Mouse (Mus musculus): Measurements from ENCODE around the gene Gnai3.

Gnai3 gene

GRCm38 (mm10) chr3:108112666-108113065 is 33.3 kb downstream of the Gnai3 start:
- DNase-seq (ENCODE audit: low read depth in 2 of 2, low spot score in 2 of 2), result no peak

- DNase-seq (ENCODE audit: low read depth in 2 of 2, low spot score in 2 of 2), result no peak
Observed at GRCm38 (mm10) chr3:108112246-108112645, 33.7 kb downstream of the Gnai3 start.

GRCm38 (mm10) chr3:108111320-108111719 is 34.6 kb downstream of the Gnai3 start:
- no peak for DNase-seq (ENCODE audit: low read depth in 2 of 2, low spot score in 2 of 2)

- no peak for DNase-seq (ENCODE audit: low read depth in 2 of 2, low spot score in 2 of 2)
Observed at GRCm38 (mm10) chr3:108105281-108105680, 40.7 kb downstream of the Gnai3 start.

- no peak for DNase-seq (ENCODE audit: low read depth in 2 of 2, low spot score in 2 of 2)
Observed at GRCm38 (mm10) chr3:108102075-108102474, 43.9 kb downstream of the Gnai3 start.

- DNase-seq (ENCODE audit: low read depth in 2 of 2, low spot score in 2 of 2), result no peak
Observed at GRCm38 (mm10) chr3:108101594-108101993, 44.4 kb downstream of the Gnai3 start.

GRCm38 (mm10) chr3:108098316-108098715 is 47.6 kb downstream of the Gnai3 start:
- DNase-seq (ENCODE audit: low read depth in 2 of 2, low spot score in 2 of 2), result no peak

- DNase-seq (ENCODE audit: low read depth in 2 of 2, low spot score in 2 of 2), result no peak
Observed at GRCm38 (mm10) chr3:108097656-108098055, 48.3 kb downstream of the Gnai3 start.

GRCm38 (mm10) chr3:108096726-108097125 is 49.2 kb downstream of the Gnai3 start:
- no peak for DNase-seq (ENCODE audit: low read depth in 2 of 2, low spot score in 2 of 2)

- no peak for DNase-seq (ENCODE audit: low read depth in 2 of 2, low spot score in 2 of 2)
Observed at GRCm38 (mm10) chr3:108096226-108096625, 49.7 kb downstream of the Gnai3 start.

GRCm38 (mm10) chr3:108094976-108095760 is 50.8 kb downstream of the Gnai3 start:
- no peak for DNase-seq (ENCODE audit: low read depth in 2 of 2, low spot score in 2 of 2)

GRCm38 (mm10) chr3:108094146-108094545 is 51.8 kb downstream of the Gnai3 start:
- DNase-seq (ENCODE audit: low read depth in 2 of 2, low spot score in 2 of 2), result no peak

- no peak for DNase-seq (ENCODE audit: low read depth in 2 of 2, low spot score in 2 of 2)
Observed at GRCm38 (mm10) chr3:108093306-108093705, 52.6 kb downstream of the Gnai3 start.

- no peak for DNase-seq (ENCODE audit: low read depth in 2 of 2, low spot score in 2 of 2)
Observed at GRCm38 (mm10) chr3:108092536-108093115, 53.3 kb downstream of the Gnai3 start, which contains the start of gene Gnat2. Gnat2 (plus strand) TSS chr3:108092789.

GRCm38 (mm10) chr3:108092030-108092429 is 53.9 kb downstream of the Gnai3 start:
- no peak for DNase-seq (ENCODE audit: low read depth in 2 of 2, low spot score in 2 of 2)

- no peak for DNase-seq (ENCODE audit: low read depth in 2 of 2, low spot score in 2 of 2)
Observed at GRCm38 (mm10) chr3:108090561-108090960, 55.4 kb downstream of the Gnai3 start.

GRCm38 (mm10) chr3:108089916-108090315 is 56.0 kb downstream of the Gnai3 start:
- DNase-seq (ENCODE audit: low read depth in 2 of 2, low spot score in 2 of 2), result no peak

- no peak for DNase-seq (ENCODE audit: low read depth in 2 of 2, low spot score in 2 of 2)
Observed at GRCm38 (mm10) chr3:108088842-108089380, 57.0 kb downstream of the Gnai3 start.

GRCm38 (mm10) chr3:108087329-108087728 is 58.6 kb downstream of the Gnai3 start:
- no peak for DNase-seq (ENCODE audit: low read depth in 2 of 2, low spot score in 2 of 2)

GRCm38 (mm10) chr3:108086470-108086979 is 59.4 kb downstream of the Gnai3 start, which contains the start of gene Ampd2:
Ampd2 (minus strand) TSS chr3:108086651.
- DNase-seq (ENCODE audit: low read depth in 2 of 2, low spot score in 2 of 2), result peak; percentile 11

- peak in 1 of 2 experiments; percentile 14 for DNase-seq (ENCODE audit: low read depth in 2 of 2, low spot score in 2 of 2)
Observed at GRCm38 (mm10) chr3:108085721-108086469, 60.1 kb downstream of the Gnai3 start.
